Mouse (Mus musculus) MN1 (cell line): ENCODE measurements around the gene Lin52.
"Not testable (repeated sequence)": the region's sequence is repeated elsewhere in the genome, so short reads cannot be mapped to it uniquely, and the experiment has no call there.

ENCODE experiments used
- DNase-seq: peaks from one replicate; pipeline ENCODE4 v3.0.0-alpha.2; 2016; ENCODE audit warnings: low spot score

Lin52 gene

DNA sequence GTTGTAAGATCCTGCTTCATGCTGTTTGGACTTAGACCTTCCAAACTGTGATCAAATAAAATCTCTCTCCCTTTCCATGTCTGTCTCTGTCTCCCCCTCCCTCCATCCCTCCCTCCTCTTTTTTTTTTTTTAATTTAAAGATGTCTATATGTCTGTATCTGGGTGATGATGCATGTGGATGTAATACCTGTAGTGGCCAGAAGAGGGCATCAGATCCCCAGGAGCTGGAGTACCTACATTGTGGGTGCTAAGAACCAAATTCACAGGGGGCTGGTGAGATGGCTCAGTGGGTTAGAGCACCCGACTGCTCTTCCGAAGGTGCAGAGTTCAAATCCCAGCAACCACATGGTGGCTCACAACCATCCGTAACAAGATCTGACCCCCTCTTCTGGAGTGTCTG is 88.3 kb downstream of the Lin52 start:
- DNase-seq: not testable (repeated sequence)

DNA sequence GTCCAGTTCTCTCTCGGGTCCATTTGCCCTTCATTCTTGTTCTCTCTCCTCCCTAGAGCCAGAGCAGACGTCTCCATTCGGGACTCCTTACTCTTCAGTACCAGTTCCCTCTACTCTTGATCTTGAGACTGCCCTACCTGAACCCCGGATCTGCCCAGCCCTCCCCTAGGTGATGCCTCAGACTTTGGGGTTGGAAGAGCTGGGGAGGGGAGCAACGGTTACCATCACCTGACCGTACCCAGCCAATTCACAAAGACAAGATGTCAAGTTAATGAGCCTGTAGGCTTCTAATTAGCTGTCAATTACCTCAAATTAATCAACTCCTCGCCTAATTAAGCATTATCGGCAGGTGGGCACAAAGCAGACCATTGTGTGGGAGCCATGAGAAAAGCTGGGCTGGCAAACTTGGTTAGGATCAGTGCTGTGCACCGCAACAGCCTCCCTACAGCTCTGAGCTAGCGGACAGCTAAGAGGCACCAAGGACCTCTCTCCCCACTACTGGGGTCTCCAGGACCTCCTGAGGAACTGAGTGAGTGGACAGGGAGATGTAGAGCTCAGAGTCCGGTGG is 90.3 kb downstream of the Lin52 start:
- DNase-seq: no peak

DNA sequence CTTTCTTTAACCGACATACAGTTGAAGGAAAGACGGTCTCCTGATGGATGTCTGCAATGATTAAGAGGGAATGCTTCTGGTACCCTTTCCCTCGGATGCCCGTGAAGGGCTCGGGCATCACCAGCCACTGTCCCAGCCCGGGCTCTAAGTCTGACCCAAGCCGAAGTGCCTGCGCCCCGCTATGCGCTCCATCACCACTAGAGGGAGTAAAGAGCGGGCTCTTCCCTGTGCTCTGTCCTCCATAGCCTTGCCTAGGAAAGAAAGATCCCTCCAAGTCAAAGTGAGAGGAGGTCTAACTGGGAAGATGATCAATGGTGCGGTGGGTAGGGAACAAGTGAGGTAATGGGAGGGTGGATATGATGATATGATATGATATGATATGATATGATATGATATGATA is 94.8 kb downstream of the Lin52 start:
- DNase-seq: peak; percentile 83

DNA sequence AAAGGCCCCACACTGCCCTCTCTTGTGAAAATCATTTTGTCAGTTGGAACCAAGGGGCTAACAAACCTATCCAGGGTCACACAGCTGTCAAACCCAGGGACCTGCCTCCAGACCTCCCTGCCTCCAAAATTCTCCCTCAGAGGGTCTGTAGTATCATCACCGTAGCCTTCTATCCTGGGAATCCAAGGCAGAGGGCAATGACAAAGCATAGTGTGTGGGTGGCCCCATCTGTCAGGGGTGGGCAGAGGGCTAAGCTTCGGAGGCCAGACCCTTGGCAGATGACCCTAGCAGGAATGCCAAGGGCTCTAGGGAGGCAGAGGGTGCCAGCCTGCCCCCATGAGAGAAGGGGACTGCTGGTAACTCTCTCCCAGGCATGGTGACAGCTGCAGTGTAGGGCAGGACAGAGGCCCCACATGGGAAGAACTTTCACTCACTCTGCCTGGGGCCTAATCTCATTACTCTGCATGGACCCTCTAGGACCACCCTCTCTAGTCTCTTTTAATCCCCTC is 95.4 kb downstream of the Lin52 start:
- no peak for DNase-seq

DNA sequence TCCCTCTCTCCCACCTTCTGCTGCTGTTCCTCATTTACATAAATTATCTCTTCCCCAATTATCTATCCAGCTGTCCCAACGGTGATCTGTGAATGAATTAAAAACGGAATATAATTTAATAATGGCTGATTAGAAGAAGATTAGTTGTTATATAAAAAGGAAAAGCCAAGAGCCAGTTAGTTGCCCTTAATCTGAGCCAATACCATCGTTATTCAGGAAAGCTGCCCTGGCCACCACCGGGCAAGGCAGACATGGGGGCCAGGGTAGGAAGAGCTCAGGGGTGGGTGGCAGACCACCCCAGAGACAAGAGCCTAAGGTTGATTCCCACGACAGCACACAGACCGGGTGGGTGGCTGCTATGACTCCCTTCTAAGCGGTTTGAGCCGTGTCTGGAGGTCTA is 97.0 kb downstream of the Lin52 start:
- DNase-seq: no peak

DNA sequence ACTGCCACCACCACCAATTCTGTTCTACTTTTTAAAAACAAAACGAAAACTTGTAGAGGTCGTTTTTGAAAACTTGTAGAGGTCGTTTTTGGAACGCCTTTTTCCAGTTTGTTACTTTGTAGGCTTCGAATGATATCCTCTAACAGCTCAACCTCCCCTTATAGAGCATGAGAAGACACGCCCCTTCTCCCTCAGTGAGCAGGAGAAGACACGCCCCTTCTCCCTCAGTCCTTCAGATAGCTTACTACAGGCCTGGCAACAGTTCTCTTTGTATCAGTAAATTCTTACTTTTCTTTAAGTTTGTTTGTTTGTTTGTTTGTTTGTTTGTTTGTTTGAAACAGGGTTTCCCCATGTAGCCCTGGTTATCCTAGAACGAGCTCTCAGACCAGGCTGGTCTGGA is 104.0 kb downstream of the Lin52 start:
- DNase-seq: no peak

DNA sequence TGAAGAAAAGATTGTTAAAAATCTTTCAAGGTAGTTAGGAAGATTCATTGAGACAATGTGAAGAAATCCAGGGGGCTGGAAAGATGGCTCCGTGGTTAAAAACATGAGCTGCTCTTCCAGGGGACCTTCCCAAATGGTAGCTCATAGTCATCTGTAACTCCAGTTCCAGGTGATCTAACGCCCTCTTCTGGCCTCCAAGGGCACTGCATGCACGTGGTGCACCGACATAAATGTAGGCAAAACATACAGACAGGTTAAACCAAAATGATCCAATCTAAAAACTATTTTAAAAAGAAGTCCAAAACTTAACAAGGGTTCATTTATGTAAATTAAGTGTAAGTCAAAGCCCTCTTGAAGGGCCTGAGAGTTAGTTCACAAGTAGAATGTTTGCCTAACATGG is 111.3 kb downstream of the Lin52 start:
- DNase-seq: no peak

DNA sequence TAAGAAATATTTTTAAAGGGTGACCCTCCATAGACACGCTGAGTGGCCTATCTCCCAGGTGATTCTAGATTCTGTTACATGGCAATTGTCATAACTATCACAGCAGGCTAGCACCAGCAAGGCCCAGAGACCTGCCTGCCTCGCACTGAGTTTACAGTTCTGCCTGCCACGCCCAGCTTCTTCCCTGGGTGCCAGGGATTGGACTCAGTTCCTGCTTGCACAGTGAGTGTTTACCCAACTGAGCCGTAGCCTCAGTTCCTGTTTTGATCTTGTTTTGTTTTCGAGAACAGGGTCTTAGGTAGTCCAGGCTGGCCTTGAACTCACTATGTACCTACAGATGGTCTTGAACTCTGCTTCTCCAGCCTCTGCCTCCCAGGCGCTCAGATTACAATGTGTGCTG is 116.4 kb downstream of the Lin52 start:
- DNase-seq: no peak

DNA sequence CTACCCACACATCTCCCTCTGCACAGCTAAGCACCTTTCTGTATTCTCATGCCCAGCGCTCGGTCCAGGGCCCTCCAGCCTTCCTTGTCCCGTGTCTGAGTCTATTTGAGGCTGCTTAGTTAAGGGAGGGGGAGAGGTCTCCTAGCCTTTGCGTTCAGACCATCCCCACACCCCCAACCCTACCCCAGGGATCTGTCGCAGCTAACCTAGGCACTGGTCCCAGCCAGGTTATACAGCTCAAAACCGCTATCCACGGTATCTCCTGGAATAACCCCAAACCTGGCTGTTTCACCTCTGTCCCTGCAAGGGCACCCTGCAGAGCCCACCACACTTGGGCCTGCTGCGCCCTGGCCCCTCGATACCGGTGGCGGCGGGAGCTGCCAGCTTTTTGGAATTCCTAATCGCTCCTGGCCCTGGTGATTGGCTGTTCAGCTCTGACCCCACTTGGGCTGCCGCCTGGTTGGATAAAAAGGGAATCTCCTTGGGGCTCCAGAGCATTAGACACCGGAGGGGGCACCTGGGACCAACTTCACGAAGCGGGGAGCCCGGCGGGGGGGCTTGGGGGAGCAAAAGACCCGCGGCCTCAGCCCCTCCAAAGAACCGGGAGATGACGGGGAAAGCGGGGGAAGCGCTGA is 118.2 kb downstream of the Lin52 start, which contains the start of gene Vsx2:
Gene Vsx2 (plus strand): TSS at position 427 of the 635 bp plus-strand sequence.
- no peak for DNase-seq

DNA sequence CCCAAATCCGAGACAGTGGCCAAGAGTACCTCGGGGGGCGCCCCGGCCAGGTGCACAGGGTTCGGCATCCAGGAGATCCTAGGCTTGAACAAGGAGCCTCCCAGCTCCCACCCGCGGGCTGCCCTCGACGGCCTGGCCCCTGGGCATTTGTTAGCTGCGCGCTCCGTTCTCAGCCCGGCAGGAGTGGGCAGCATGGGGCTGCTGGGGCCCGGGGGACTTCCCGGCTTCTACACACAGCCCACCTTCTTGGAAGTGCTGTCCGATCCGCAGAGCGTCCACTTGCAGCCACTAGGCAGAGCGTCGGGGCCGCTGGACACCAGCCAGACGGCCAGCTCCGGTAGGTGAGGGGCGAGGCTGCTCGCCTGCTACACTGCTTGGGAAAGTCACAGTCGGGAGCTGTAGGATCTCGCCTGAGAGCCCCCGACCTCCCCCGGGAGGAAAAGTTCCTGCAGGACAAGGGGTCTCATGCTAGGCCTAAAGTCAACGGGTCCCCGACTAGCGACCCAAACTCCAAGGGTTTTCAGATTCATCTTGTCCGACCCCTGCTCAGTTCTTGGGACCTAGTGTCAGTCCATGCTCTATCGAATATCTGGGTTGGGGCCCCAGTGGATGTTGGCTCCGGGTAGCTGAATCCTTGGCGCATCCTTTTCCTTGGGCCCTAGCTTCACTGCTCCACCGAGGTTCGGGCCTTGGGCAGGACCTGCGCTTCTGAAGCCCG is 118.9 kb downstream of the Lin52 start:
- DNase-seq: no peak

DNA sequence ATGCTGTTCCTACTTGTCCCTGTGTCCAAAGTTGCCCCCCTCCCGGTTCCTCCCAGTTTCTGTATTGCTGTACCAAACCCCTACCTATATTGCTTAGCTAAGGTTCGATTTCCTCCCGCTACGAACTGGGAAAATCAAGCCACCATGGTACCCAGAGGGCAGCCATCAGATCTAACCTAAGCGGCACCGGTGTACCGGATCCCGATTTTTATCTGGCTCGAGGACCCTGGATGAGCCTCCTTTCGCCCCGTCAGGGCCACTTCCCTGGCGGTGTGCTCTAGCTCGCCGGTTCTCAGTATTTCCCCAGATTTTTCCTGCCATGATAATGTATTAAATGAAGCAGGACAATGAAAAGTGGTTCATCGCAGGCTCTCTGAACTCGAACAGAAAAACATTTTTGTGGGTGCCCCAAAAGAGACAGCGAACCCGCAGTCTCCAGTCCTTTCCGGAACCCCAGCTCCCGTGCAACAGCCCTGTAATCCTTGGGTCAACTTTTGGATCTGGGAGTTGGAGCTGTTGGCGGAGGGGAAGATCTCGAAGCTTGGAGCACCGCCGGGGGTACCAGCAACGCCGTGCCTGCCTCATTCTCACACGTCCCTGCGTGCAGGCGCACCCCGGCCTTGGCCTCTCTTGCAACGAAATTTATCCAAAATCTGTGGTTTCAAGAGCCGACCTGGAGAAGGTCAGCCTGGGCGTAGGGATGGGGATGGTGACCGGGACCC is 119.6 kb downstream of the Lin52 start:
- DNase-seq: no peak

DNA sequence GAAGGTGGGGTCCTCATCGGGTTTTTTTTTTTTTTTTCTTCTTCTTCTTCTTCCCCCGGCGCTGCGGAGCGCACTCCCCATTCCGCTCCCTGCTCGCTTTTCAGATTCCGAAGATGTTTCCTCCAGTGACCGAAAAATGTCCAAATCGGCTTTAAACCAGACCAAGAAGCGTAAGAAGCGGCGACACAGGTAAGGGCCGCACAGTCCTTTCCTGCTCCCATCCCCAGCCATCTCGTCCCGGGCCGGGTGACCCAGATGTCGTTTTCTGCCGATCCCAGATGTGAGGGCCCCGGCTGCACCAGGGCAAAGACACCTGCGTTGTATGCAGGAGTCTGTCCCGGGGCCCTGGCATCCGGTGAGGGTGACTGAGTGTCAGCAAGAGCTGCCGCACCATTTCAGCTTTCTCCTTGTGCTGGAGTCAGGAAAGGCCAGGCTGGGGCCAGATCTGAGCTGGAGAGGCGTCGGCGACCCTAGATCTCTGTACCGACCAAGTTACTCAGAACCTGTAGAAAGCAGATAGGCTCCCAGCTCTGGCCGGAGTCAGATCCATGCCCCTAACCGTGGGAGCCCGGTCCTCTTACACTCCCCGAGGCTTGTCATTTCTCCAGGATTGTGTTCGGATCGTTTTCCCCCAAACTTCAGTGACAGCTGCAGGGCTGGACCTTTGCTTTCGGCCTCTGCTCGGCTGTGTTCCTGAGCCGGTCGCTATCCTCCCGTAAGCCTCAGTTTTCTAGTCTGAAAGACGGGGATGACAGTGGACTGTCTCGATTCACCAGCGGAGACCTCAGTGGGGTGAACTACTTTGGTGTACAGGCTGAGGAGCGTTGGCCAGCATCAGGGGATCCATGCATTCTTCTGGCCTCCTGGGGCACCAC is 120.5 kb downstream of the Lin52 start:
- DNase-seq: no peak

DNA sequence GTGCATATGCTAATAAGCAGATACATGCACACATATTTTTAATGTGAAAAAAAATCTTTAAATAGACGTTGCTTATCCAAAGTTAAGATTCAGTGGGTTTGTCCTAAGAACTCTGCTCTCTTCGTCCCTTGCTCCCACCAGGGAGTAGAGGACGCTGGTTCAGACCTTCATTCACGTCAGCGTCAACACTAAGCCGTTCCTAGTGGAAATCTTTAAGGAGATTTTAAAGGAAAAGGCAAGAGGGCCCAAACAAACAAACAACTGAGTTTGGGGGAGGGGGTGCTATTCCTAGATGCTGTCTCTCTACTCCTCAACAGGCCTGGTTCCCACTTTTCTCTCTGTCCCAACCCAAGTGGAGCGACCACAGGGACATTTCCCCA is 121.1 kb downstream of the Lin52 start:
- no peak for DNase-seq

DNA sequence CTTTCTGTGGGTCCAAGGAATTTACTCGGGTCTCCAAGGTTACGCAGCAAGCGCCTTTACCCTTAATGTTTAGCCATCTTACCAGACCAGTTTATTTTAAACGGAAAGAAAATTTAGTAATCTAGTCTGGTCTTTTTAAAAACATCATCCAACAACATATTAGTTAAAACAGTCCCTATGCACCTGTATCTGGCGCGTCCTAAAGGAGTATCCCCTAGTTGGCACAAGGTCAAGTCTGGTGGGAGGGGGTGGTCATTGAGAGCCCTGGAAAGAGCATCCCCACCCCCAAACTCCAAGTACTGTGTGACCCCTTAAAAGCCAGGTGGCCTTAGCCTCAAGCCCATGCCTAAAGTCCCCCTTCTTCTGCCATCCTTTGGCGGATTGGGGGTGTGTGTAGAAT is 121.9 kb downstream of the Lin52 start:
- no peak for DNase-seq

DNA sequence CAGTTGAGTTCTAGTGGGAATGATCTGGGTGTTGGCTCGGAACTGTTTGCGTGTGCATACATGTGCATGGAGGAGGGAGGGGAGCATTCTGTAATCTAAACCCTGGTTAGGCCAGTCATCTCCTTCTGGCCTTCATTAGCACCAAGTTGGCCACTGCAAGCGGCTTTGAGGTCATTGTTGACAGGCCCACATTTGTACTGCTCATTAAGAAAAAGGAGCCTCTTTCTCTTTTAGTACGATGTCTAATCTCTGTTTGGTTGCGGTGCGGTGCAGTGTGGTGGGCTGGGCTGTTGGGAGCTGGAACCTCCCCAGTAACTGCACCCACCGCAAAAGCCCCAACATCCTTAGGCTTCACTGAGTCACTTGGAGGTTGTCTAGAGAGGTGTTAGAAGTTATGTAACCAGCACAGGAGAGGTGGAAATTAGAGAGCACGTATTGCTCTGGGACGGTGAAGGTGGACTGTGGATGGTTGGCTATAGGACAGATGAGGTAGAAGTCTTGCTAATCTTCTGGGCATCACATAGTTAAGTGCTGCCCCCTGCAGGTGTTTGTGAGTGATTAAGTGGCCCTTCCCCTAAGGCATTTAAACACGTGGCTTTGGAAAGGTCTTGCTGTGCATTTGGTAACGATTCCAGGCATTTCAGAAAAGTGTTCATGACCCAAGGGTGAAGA is 126.7 kb downstream of the Lin52 start:
- DNase-seq: peak; percentile 16

DNA sequence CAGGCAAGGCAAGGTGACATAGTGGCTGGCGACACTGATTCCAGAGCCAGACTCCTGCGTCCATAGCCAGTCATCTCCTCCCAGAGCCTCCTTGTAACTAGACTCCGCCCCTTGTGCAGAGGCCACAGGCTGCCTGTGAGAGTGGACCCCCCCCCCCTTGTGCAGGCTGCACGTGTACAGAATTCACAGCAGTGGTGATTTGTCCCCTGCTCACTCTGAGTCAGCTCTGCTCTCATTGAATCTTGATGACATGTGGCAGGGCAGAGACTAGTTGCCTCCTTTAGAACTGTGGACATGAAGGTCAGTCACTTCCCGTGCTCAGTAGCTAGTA is 127.2 kb downstream of the Lin52 start:
- no peak for DNase-seq

DNA sequence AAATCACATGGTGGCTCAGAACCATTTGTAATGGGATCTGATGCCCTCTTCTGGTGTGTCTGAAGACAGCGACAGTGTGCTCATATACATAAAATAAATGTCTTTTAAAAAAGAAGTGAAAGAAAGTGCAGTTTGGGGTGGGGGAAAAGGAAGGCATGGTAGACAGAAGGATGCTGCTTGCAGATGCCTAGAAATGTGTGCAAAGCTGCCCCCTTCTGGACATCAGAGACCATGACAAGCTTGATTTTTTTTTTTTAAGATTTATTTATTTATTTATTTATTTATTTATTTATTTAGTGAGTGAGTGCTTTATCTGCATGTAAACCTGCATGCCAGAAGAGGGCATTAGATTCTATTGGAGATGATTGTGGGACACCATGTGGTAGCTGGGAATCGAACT is 130.1 kb downstream of the Lin52 start:
- DNase-seq: no peak

DNA sequence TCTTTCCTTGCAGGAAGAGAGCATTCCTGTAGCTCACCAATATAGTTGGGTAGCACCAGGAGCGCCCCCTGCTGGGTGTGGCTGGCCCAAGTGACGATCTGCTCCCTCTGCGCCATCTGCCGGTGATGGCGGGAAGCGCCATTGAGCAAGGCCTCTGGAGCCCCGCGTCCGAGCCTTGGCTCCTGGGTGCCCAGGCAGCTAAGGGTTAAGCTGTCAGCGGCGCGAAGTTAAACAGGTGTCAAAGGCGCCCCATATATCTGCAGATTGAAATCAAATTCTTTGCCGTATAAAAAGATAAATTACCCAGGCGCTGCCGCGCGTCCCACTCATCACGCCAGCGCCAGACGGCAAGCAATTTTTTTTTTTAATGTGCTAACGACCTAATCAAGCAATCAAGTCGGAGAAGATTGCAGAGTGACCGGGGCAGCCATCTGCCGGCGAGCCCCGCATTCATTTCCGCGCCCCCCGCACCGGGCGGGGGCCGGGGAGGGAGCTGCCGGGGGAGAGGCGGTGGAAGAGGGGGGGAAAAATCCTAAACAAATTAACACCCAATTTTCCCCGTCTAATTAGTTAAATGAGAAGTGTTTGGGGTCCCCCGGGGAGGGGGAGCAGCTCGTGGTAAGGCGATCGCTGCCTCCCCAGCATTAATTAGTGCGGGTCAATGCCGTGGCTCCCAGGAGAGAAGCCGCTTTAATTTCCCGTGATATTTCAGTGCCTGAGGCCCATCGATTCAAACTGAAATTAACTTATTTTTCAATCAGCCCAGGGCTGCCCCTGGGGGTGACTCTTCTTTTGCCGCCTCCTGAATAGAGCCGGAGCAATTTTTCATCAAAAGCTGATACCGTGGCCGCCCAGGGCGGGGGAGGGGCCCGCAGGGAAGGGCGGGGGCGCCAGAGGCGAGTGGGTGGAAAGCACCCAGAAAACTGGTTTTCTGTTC is 138.9 kb downstream of the Lin52 start:
- DNase-seq: peak; percentile 94
